In genomic region chr1:37337273-37337672, GRCm38 (mm10) we compare ENCODE assay signal across 19 mouse cellular contexts. TPM values are rescaled to one million over a fixed set of nuclear protein-coding genes. Genes with fewer than 3 reads are reported as not detected.
DNase-seq lines count a peak whose midpoint lies in the region; ATAC-seq and TF ChIP-seq lines count a peak whose summit lies in the region.
"Had no signal": no experiment of that assay in that cellular context is flagged by ENCODE, and none has a peak within 500 bp of the region (broad histone marks: within the 10 kb centered on the region; RNA-seq: fewer than 3 reads in every experiment).

No protein-coding gene starts in this region.

- no peaks in the 10 kb centered on the region for H3K9me3 ChIP-seq in lung, postnatal 0 days (ENCODE audit: low read length)
- no peaks in the 10 kb centered on the region for H3K9me3 ChIP-seq in midbrain, embryonic 11.5 days (ENCODE audit: control insufficient read depth, low read length)
- H3K9me3 ChIP-seq: embryonic facial prominence, embryonic 12.5 days; forebrain, embryonic 15.5 days; heart, embryonic 13.5 days; hindbrain, embryonic 15.5 days had no signal

- 39% methylated on average over 9 of the region's 9 CpGs for WGBS in lung, postnatal 0 days
- WGBS in midbrain, embryonic 11.5 days, result 83% methylated on average over 9 of the region's 9 CpGs

- no peaks in the 10 kb centered on the region for H3K4me1 ChIP-seq in lung, postnatal 0 days (ENCODE audit: insufficient read depth, low read depth, low read length)
- H3K4me1 ChIP-seq in midbrain, embryonic 11.5 days (ENCODE audit: control insufficient read depth, insufficient read depth, low read length), result no peaks in the 10 kb centered on the region

- H3K4me3 ChIP-seq in lung, postnatal 0 days (ENCODE audit: low read depth, low read length), result no peak overlapping the region
- H3K4me3 ChIP-seq in midbrain, embryonic 11.5 days (ENCODE audit: low read depth, low read length), result no peak overlapping the region
- H3K4me3 ChIP-seq: embryonic facial prominence, embryonic 12.5 days; forebrain, embryonic 15.5 days; heart, embryonic 13.5 days; hindbrain, embryonic 15.5 days had no signal

- no peak overlapping the region for H3K4me2 ChIP-seq in lung, postnatal 0 days (replicated peaks; ENCODE audit: low read depth, low read length)
- no peak overlapping the region for H3K4me2 ChIP-seq in midbrain, embryonic 11.5 days
- H3K4me2 ChIP-seq: embryonic facial prominence, embryonic 12.5 days; forebrain, embryonic 15.5 days; heart, embryonic 13.5 days; hindbrain, embryonic 15.5 days had no signal

- no peak overlapping the region for H3K27ac ChIP-seq in lung, postnatal 0 days (ENCODE audit: low read length)
- H3K27ac ChIP-seq in midbrain, embryonic 11.5 days (ENCODE audit: low read depth, low read length), result no peak overlapping the region
- H3K27ac ChIP-seq: embryonic facial prominence, embryonic 12.5 days; forebrain, embryonic 15.5 days; heart, embryonic 13.5 days; hindbrain, embryonic 15.5 days had no signal

- no peak for TF ChIP-seq CTCF in lung, postnatal 0 days (IDR thresholded peaks at IDR 0.05)

- no peak for TF ChIP-seq EP300 in lung, postnatal 0 days (IDR thresholded peaks at IDR 0.05)

- no peak for ATAC-seq in lung, postnatal 0 days
- no peak for ATAC-seq in midbrain, embryonic 11.5 days (ENCODE audit: low FRiP score)
- ATAC-seq: forebrain, embryonic 15.5 days; inflammation-experienced regulatory T-cells, adult 6 months; intestine, postnatal 0 days had no signal

- H3K9ac ChIP-seq in lung, postnatal 0 days (replicated peaks; ENCODE audit: low read depth), result no peak overlapping the region
- H3K9ac ChIP-seq in midbrain, embryonic 11.5 days (ENCODE audit: low read length), result no peak overlapping the region
- H3K9ac ChIP-seq: embryonic facial prominence, embryonic 12.5 days; forebrain, embryonic 15.5 days; heart, embryonic 13.5 days; hindbrain, embryonic 15.5 days had no signal

- no peaks in the 10 kb centered on the region for H3K36me3 ChIP-seq in lung, postnatal 0 days (ENCODE audit: insufficient read depth, low read length)
- no peaks in the 10 kb centered on the region for H3K36me3 ChIP-seq in midbrain, embryonic 11.5 days (ENCODE audit: control insufficient read depth, insufficient read depth, low read length)
- H3K36me3 ChIP-seq: embryonic facial prominence, embryonic 12.5 days; forebrain, embryonic 15.5 days; heart, embryonic 13.5 days; hindbrain, embryonic 15.5 days had no signal

- DNase-seq in cerebellum, adult 18-20 months, result peak; percentile 58 to 74
- DNase-seq in cerebellum, postnatal 14 days, result no peak
- DNase-seq in lung, postnatal 0 days (ENCODE audit: low spot score), result peak; percentile 6
- DNase-seq in lung, postnatal 4 days, result no peak
- peak; percentile 74 for DNase-seq in cerebellum, adult 9-10 months
- DNase-seq in cerebellum, postnatal 36 days, result peak; percentile 49 to 59
- DNase-seq in midbrain, embryonic 11.5 days (ENCODE audit: low spot score, missing footprints), result no peak
- DNase-seq in thymus, postnatal 36 days, result no peak
- DNase-seq: adrenal gland, adult 2 months; adrenal gland, postnatal 36 days; gastrocnemius, postnatal 36 days; heart, adult 11 months; heart, postnatal 36 days had no signal

- no peaks in the 10 kb centered on the region for H3K27me3 ChIP-seq in lung, postnatal 0 days (replicated peaks; ENCODE audit: insufficient read depth, low read length)
- no peaks in the 10 kb centered on the region for H3K27me3 ChIP-seq in midbrain, embryonic 11.5 days (ENCODE audit: control insufficient read depth, insufficient read depth, low read length)
- H3K27me3 ChIP-seq: embryonic facial prominence, embryonic 12.5 days; forebrain, embryonic 15.5 days; heart, embryonic 13.5 days; hindbrain, embryonic 15.5 days had no signal

RNA-seq across cellular contexts. Expression of gene Inpp4a, which starts 37.6 kb away (rescaled TPM):
- 15.8 and 17.8 TPM in 2 replicates for polyA plus RNA-seq in lung, postnatal 0 days (2015; fragmentation: Nextera tagmentation; extraction: Ambion mirVana)
- 19.5 and 20.7 TPM in 2 replicates for polyA plus RNA-seq in midbrain, embryonic 11.5 days (2014; fragmentation: Nextera tagmentation; extraction: Ambion mirVana)

Comparison
In these comparisons a context has a peak if more than half of its experiments do, and no peak if none do; other contexts are left out.
1. DNase-seq: peak in cerebellum, adult 18-20 months (2 of 2), lung, postnatal 0 days (single experiment), cerebellum, adult 9-10 months (single experiment) and cerebellum, postnatal 36 days (2 of 2); none in cerebellum, postnatal 14 days (0 of 2), lung, postnatal 4 days (0 of 2), midbrain, embryonic 11.5 days (single experiment) and thymus, postnatal 36 days (0 of 2).